Mouse (Mus musculus) hindbrain, embryonic 11.5 days (tissue): Measurements from ENCODE around the gene Gstm7. TPM values are rescaled to one million over a fixed set of nuclear protein-coding genes. Genes with fewer than 3 reads are reported as not detected.
"Not testable (repeated sequence)": the region's sequence is repeated elsewhere in the genome, so short reads cannot be mapped to it uniquely, and the experiment has no call there.

Experiments
- ATAC-seq: fragments of 200-750 bp; cut with Nextera tagmentation; 2 replicates; pipeline ENCODE4 v1.8.0; 2017; ENCODE audit warnings: mild to moderate bottlenecking, moderate TSS enrichment, moderate library complexity; ENCODE audit not compliant: low FRiP score
- DNase-seq: peaks from one replicate; pipeline ENCODE4 v3.0.0-alpha.2; 2015; ENCODE audit warnings: low spot score
- H3K27ac ChIP-seq: fragments of 300-500 bp; sonication (generic); 2 replicates; pipeline ENCODE4 v1.5.1; 2014; ENCODE audit warnings: mild to moderate bottlenecking, low read depth, low read length
- H3K27me3 ChIP-seq: fragments of 300-500 bp; sonication (generic); 2 replicates; pipeline ENCODE4 v1.6.1; 2014; ENCODE audit warnings: mild to moderate bottlenecking, low read length, moderate library complexity, mixed read lengths; ENCODE audit not compliant: control insufficient read depth, insufficient read depth
- H3K36me3 ChIP-seq: fragments of 300-500 bp; sonication (generic); 2 replicates; pipeline ENCODE4 v1.6.1; 2014; ENCODE audit warnings: mild to moderate bottlenecking, low read length, moderate library complexity, mixed read lengths; ENCODE audit not compliant: control insufficient read depth, insufficient read depth
- H3K4me1 ChIP-seq: fragments of 300-500 bp; sonication (generic); replicated peaks from 2 replicates; pipeline ENCODE4 v1.6.1; 2014; ENCODE audit warnings: low read length, mixed read lengths; ENCODE audit not compliant: control insufficient read depth, insufficient read depth
- H3K4me2 ChIP-seq: fragments of 300-500 bp; sonication (generic); replicated peaks from 2 replicates; pipeline ENCODE4 v1.6.1; 2014; ENCODE audit warnings: mild to moderate bottlenecking, low read depth, low read length
- H3K4me3 ChIP-seq: fragments of 300-500 bp; sonication (generic); 2 replicates; pipeline ENCODE4 v1.5.1; 2014; ENCODE audit warnings: low read depth, low read length
- H3K9ac ChIP-seq: fragments of 300-500 bp; sonication (generic); 2 replicates; pipeline ENCODE4 v1.6.1; 2014; ENCODE audit warnings: low read depth, low read length
- H3K9me3 ChIP-seq: fragments of 300-500 bp; sonication (generic); 2 replicates; pipeline ENCODE4 v1.6.1; 2016; ENCODE audit warnings: low read length; ENCODE audit not compliant: control insufficient read depth
- WGBS: fragments of 180-500 bp; shearing (Covaris S2); extraction: QIAGEN DNeasy Blood & Tissue Kit; methylation state at CpG from one replicate; pipeline ENCODE4 v1.1.7; 2014; 5-methylcytosine and 5-hydroxymethylcytosine counted together
- polyA plus RNA-seq: library from polyadenylated mRNA; unstranded; fragments of >200 nt; fragmentation: Nextera tagmentation; extraction: Ambion mirVana; gene quantifications from 2 replicates; pipeline ENCODE4 v1.2.1, GENCODE M21; 2014

Gstm7 gene
- polyA plus RNA-seq, 1 experiment from 2014 or later = 64.9 TPM

- ATAC-seq (no peak), DNase-seq (no peak)
- H3K27me3 ChIP-seq = no peaks in the 10 kb centered on the region
- H3K36me3 ChIP-seq = no peaks in the 10 kb centered on the region
- WGBS = 80% methylated on average over 5 of the region's 5 CpGs
- no peaks in the 10 kb centered on the region for H3K9me3 ChIP-seq
- H3K4me2 ChIP-seq = no peak overlapping the region
- H3K27ac ChIP-seq = no peak overlapping the region
- no peak overlapping the region for H3K4me3 ChIP-seq
- H3K9ac ChIP-seq = no peak overlapping the region
- H3K4me1 ChIP-seq = no peaks in the 10 kb centered on the region
These were observed 33.2 kb upstream of the Gstm7 start for GRCm38 (mm10) chr3:107964656-107965308.

GRCm38 (mm10) chr3:107964026-107964425 is 32.4 kb upstream of the Gstm7 start:
- Histone ChIP-seq H3K9me3 (no peaks in the 10 kb centered on the region), H3K27ac (no peak overlapping the region), H3K36me3 (no peaks in the 10 kb centered on the region), H3K9ac (no peak overlapping the region), H3K4me1 (no peaks in the 10 kb centered on the region), H3K4me3 (no peak overlapping the region), H3K27me3 (no peaks in the 10 kb centered on the region), H3K4me2 (no peak overlapping the region)
- no peak for DNase-seq
- WGBS = 79% methylated on average over 4 of the region's 4 CpGs
- no peak for ATAC-seq

GRCm38 (mm10) chr3:107955260-107955659 is 23.6 kb upstream of the Gstm7 start:
- not testable (repeated sequence) for ATAC-seq, H3K9me3 ChIP-seq, H3K4me2 ChIP-seq, DNase-seq, H3K9ac ChIP-seq, H3K4me1 ChIP-seq, H3K27me3 ChIP-seq, H3K4me3 ChIP-seq, H3K36me3 ChIP-seq, H3K27ac ChIP-seq
- WGBS = 88% methylated on average over 9 of the region's 9 CpGs

GRCm38 (mm10) chr3:107953906-107954305 is 22.3 kb upstream of the Gstm7 start:
- 83% methylated on average over 5 of the region's 5 CpGs for WGBS
- no peak for DNase-seq
- H3K36me3 ChIP-seq = no peaks in the 10 kb centered on the region
- H3K4me2 ChIP-seq = no peak overlapping the region
- H3K27me3 ChIP-seq = no peaks in the 10 kb centered on the region
- H3K27ac ChIP-seq = no peak overlapping the region
- no peak overlapping the region for H3K4me3 ChIP-seq
- H3K4me1 ChIP-seq = no peaks in the 10 kb centered on the region
- H3K9ac ChIP-seq = no peak overlapping the region
- H3K9me3 ChIP-seq = no peaks in the 10 kb centered on the region
- no peak for ATAC-seq

- H3K4me3 ChIP-seq = no peak overlapping the region
- no peak overlapping the region for H3K9ac ChIP-seq
- no peak for ATAC-seq
- H3K4me1 ChIP-seq = no peaks in the 10 kb centered on the region
- no peaks in the 10 kb centered on the region for H3K36me3 ChIP-seq
- DNase-seq = peak; percentile 45
- no peaks in the 10 kb centered on the region for H3K9me3 ChIP-seq
- H3K27ac ChIP-seq = no peak overlapping the region
- WGBS = 22% methylated on average over 6 of the region's 6 CpGs
- no peak overlapping the region for H3K4me2 ChIP-seq
- no peaks in the 10 kb centered on the region for H3K27me3 ChIP-seq
These were observed 21.7 kb upstream of the Gstm7 start for GRCm38 (mm10) chr3:107953328-107953755.

- H3K4me2 ChIP-seq = no peak overlapping the region
- no peaks in the 10 kb centered on the region for H3K9me3 ChIP-seq
- ATAC-seq (no peak), DNase-seq (no peak)
- no peaks in the 10 kb centered on the region for H3K36me3 ChIP-seq
- no peaks in the 10 kb centered on the region for H3K4me1 ChIP-seq
- H3K27me3 ChIP-seq = no peaks in the 10 kb centered on the region
- H3K4me3 ChIP-seq = no peak overlapping the region
- no peak overlapping the region for H3K27ac ChIP-seq
- WGBS = 90% methylated on average over 11 of the region's 11 CpGs
- no peak overlapping the region for H3K9ac ChIP-seq
These were observed 18.9 kb upstream of the Gstm7 start for GRCm38 (mm10) chr3:107950531-107950930.

GRCm38 (mm10) chr3:107949461-107949860 is 17.8 kb upstream of the Gstm7 start:
- 91% methylated on average over 1 of the region's 1 CpGs for WGBS
- H3K9ac ChIP-seq, H3K4me1 ChIP-seq, H3K9me3 ChIP-seq, ATAC-seq, H3K4me2 ChIP-seq, H3K36me3 ChIP-seq, H3K27me3 ChIP-seq, H3K4me3 ChIP-seq, DNase-seq, H3K27ac ChIP-seq: not testable (repeated sequence)

- Histone ChIP-seq H3K27me3 (no peaks in the 10 kb centered on the region), H3K4me1 (no peaks in the 10 kb centered on the region), H3K36me3 (no peaks in the 10 kb centered on the region), H3K4me2 (no peak overlapping the region), H3K4me3 (no peak overlapping the region), H3K9me3 (no peaks in the 10 kb centered on the region), H3K9ac (no peak overlapping the region), H3K27ac (no peak overlapping the region)
- DNase-seq (no peak), ATAC-seq (no peak)
- 58% methylated on average over 4 of the region's 4 CpGs for WGBS
These were observed 14.1 kb upstream of the Gstm7 start for GRCm38 (mm10) chr3:107945729-107946128.

- Histone ChIP-seq H3K9me3 (no peaks in the 10 kb centered on the region), H3K27ac (no peak within 1 kb of the TSS), H3K36me3 (no peaks in the 10 kb centered on the region), H3K9ac (no peak within 1 kb of the TSS), H3K4me2 (peak within 1 kb of the TSS; percentile 32), H3K27me3 (no peaks in the 10 kb centered on the region), H3K4me3 (no peak within 1 kb of the TSS), H3K4me1 (no peaks in the 10 kb centered on the region)
- 20% methylated on average over 20 of the region's 20 CpGs for WGBS
- peak; percentile 61 for DNase-seq
- peak; percentile 77 for ATAC-seq
These were observed 11.8 kb upstream of the Gstm7 start, which contains the start of gene Gstm6 for GRCm38 (mm10) chr3:107943239-107943990. Gene Gstm6 (minus strand): TSS chr3:107943749.
